Mouse (Mus musculus): ENCODE data around the gene Arl9.

- TF ChIP-seq CTCF (conservative IDR thresholded peaks at IDR 0.05; ENCODE audit: low read length) (no peak), NANOG (IDR thresholded peaks at IDR 0.05; ENCODE audit: borderline replicate concordance, low read length) (no peak), POU5F1 (IDR thresholded peaks at IDR 0.05; ENCODE audit: borderline replicate concordance, low read length) (no peak)
These were observed 12.0 kb downstream of the Arl9 start, which contains the start of gene Thegl for GRCm38 (mm10) chr5:77015544-77016482.

Measured in E14TG2a.4 (cell line).